Mouse (Mus musculus): ENCODE results near the gene Numbl.

DNA sequence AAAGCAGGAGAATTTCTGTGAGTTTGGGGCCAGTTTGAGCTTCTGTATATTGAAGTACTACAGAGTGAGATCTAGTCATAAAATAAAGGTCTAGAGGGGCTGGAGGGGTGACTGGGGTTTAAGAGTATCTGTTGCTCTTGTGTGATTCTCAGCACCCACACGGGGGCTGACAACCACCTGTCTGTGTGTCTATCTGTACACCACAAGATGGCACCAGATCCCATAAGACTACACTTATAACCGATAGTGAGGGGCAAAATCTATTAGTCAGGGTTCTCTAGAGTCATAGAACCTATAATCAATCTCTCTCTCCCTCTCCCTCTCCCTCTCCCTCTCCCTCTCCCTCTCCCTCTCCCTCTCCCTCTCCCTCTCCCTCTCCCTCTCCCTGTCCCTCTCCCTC lies 32.3 kb downstream of the Numbl start:
- TF ChIP-seq CTCF (conservative IDR thresholded peaks at IDR 0.05; ENCODE audit: low read length) (peak; percentile 42), POU5F1 (IDR thresholded peaks at IDR 0.05; ENCODE audit: borderline replicate concordance, low read length) (no peak)

Measured in E14TG2a.4 (cell line).